Mouse (Mus musculus): ENCODE measurements around the gene Cdk14.
"Not testable (repeated sequence)": the region's sequence is repeated elsewhere in the genome, so short reads cannot be mapped to it uniquely, and the experiment has no call there.

Gene Cdk14

GRCm38 (mm10) chr5:5367550-5367949, 52.6 kb downstream of the Cdk14 start:
- no peak for DNase-seq (ENCODE audit: low spot score in 2 of 2)

- no peak for DNase-seq (ENCODE audit: low spot score in 2 of 2)
Observed at GRCm38 (mm10) chr5:5365285-5366076, 54.6 kb downstream of the Cdk14 start.

GRCm38 (mm10) chr5:5361684-5362083, 58.4 kb downstream of the Cdk14 start:
- DNase-seq (ENCODE audit: low spot score in 2 of 2): no peak

GRCm38 (mm10) chr5:5360338-5360737, 59.8 kb downstream of the Cdk14 start:
- no peak for DNase-seq (ENCODE audit: low spot score in 2 of 2)

- DNase-seq (ENCODE audit: low spot score in 2 of 2): no peak
Observed at GRCm38 (mm10) chr5:5359915-5360314, 60.2 kb downstream of the Cdk14 start.

- DNase-seq (ENCODE audit: low spot score in 2 of 2): no peak
Observed at GRCm38 (mm10) chr5:5359370-5359769, 60.7 kb downstream of the Cdk14 start.

GRCm38 (mm10) chr5:5358019-5358717, 61.9 kb downstream of the Cdk14 start:
- no peak for DNase-seq (ENCODE audit: low spot score in 2 of 2)

GRCm38 (mm10) chr5:5354684-5355368, 65.3 kb downstream of the Cdk14 start:
- no peak for DNase-seq (ENCODE audit: low spot score in 2 of 2)

- no peak for DNase-seq (ENCODE audit: low spot score in 2 of 2)
Observed at GRCm38 (mm10) chr5:5353946-5354345, 66.2 kb downstream of the Cdk14 start.

GRCm38 (mm10) chr5:5344646-5345045, 75.5 kb downstream of the Cdk14 start:
- DNase-seq (ENCODE audit: low spot score in 2 of 2): no peak

- no peak for DNase-seq (ENCODE audit: low spot score in 2 of 2)
Observed at GRCm38 (mm10) chr5:5343741-5344140, 76.4 kb downstream of the Cdk14 start.

- DNase-seq (ENCODE audit: low spot score in 2 of 2): no peak
Observed at GRCm38 (mm10) chr5:5343267-5343666, 76.8 kb downstream of the Cdk14 start.

GRCm38 (mm10) chr5:5342410-5343137, 77.5 kb downstream of the Cdk14 start:
- DNase-seq (ENCODE audit: low spot score in 2 of 2): no peak

GRCm38 (mm10) chr5:5341611-5342010, 78.5 kb downstream of the Cdk14 start:
- DNase-seq (ENCODE audit: low spot score in 2 of 2): no peak

GRCm38 (mm10) chr5:5333916-5334315, 86.2 kb downstream of the Cdk14 start:
- DNase-seq (ENCODE audit: low spot score in 2 of 2): no peak

GRCm38 (mm10) chr5:5330926-5331460, 89.1 kb downstream of the Cdk14 start:
- no peak for DNase-seq (ENCODE audit: low spot score in 2 of 2)

- not testable (repeated sequence) for DNase-seq (ENCODE audit: low spot score in 2 of 2)
Observed at GRCm38 (mm10) chr5:5329018-5329417, 91.1 kb downstream of the Cdk14 start.

- no peak for DNase-seq (ENCODE audit: low spot score in 2 of 2)
Observed at GRCm38 (mm10) chr5:5326716-5327115, 93.4 kb downstream of the Cdk14 start.

- no peak for DNase-seq (ENCODE audit: low spot score in 2 of 2)
Observed at GRCm38 (mm10) chr5:5322699-5323098, 97.4 kb downstream of the Cdk14 start.

GRCm38 (mm10) chr5:5320506-5321181, 99.5 kb downstream of the Cdk14 start:
- no peak for DNase-seq (ENCODE audit: low spot score in 2 of 2)

All from thymus, postnatal 10 days (tissue).